Mouse (Mus musculus) activated CD4-positive, CD25-positive, alpha-beta regulatory T cell, adult 9 weeks (primary cell): ENCODE data around the gene Olfr38. TPM values are rescaled to one million over a fixed set of nuclear protein-coding genes. Genes with fewer than 3 reads are reported as not detected.

Experiments
- polyA plus RNA-seq: library from polyadenylated mRNA; unstranded; fragments of 100-300 nt; shearing (Covaris generic); gene quantifications from one replicate; pipeline ENCODE4 v1.2.1, GENCODE M21; 2017

Olfr38 gene
- not detected for polyA plus RNA-seq

DNA sequence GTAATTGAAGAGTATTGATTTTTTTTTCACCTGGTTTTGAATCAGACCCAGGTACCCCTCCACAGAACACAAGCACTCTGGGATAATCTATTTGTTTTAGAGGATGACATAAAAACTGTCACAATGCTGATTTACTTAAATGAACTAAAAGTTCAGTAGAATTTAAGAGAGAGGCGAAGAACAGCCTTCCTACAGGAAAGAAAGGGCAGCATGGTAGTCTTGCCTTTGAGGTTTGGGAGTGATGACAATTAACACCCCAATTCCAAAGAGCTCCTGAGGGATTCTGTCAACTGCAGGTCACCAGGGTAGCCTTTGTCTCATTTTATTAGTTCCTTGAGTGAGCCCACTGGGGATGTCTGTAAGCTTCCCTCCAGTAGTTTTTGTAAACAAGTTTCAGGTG is at the start of gene Olfr38:
Olfr38 (plus strand) TSS at position 301 of the 400 bp plus-strand sequence.

GRCm38 (mm10) chr6:42709291-42710211 is 46.7 kb upstream of the Olfr38 start, which contains the start of gene Tcaf1:
Gene Tcaf1, minus strand, starts transcription at chr6:42710088.

GRCm38 (mm10) chr6:42739071-42739470 is 17.1 kb upstream of the Olfr38 start, which contains the start of gene Olfr453:
Gene Olfr453, plus strand, starts transcription at chr6:42739371.

DNA sequence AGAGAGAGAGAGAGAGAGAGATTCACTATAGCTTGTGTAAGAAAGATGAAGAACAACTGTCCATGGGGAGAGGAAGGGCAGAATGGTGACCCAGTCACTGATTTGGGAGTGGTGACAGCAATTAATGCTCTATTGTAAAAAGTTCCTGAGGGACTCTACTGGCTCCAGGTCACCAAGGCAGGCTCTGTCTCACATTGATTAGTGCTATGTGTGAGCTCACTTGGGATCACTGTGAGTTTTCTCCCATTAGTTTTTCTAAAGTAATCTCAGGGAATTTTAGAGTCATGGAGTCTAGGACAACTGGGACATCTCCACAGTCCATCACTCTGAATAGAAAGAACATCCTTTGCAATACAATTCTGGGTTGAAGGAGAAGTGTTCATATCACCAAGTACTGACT is 28.6 kb downstream of the Olfr38 start, which contains the start of gene Olfr452:
Olfr452 (plus strand) TSS at position 301 of the 400 bp plus-strand sequence.

GRCm38 (mm10) chr6:42811639-42812038 is 55.4 kb downstream of the Olfr38 start, which contains the start of gene Olfr450:
Gene Olfr450, plus strand, starts transcription at chr6:42811939.

Other genes with a start within 250 kb of the Olfr38 start
- gene Olfr455, start 208.8 kb upstream of the Olfr38 start, polyA plus RNA-seq = not detected
- not detected for gene Tcaf3, start 158.7 kb upstream of the Olfr38 start, polyA plus RNA-seq
- gene Tcaf2, start 111.2 kb upstream of the Olfr38 start, polyA plus RNA-seq = not detected
- gene Tcaf1, start 46.3 kb upstream of the Olfr38 start, polyA plus RNA-seq = not detected
- gene Olfr453, start 17.0 kb upstream of the Olfr38 start, polyA plus RNA-seq = not detected
- gene Olfr452, start 28.7 kb downstream of the Olfr38 start, polyA plus RNA-seq = not detected
- not detected for gene Olfr450, start 55.5 kb downstream of the Olfr38 start, polyA plus RNA-seq
- gene Olfr449, start 78.0 kb downstream of the Olfr38 start, polyA plus RNA-seq = not detected
- gene Olfr448, start 134.0 kb downstream of the Olfr38 start, polyA plus RNA-seq = not detected
- gene Olfr447, start 152.5 kb downstream of the Olfr38 start, polyA plus RNA-seq = not detected
- gene Olfr446, start 165.0 kb downstream of the Olfr38 start, polyA plus RNA-seq = 0.06 TPM
- gene Olfr444, start 192.7 kb downstream of the Olfr38 start, polyA plus RNA-seq = not detected